ENCODE assay signal across 21 mouse cellular contexts in genomic region chr15:82825866-82826265, GRCm38 (mm10). TPM values are rescaled to one million over a fixed set of nuclear protein-coding genes. Genes with fewer than 3 reads are reported as not detected.
"Had no signal": no experiment of that assay in that cellular context is flagged by ENCODE, and none has a peak within 500 bp of the region (broad histone marks: within the 10 kb centered on the region; RNA-seq: fewer than 3 reads in every experiment).

No protein-coding gene starts in this region.

- H3K27ac ChIP-seq: liver, embryonic 14.5 days; midbrain, embryonic 13.5 days; midbrain, embryonic 15.5 days; neural tube, embryonic 13.5 days; neural tube, embryonic 15.5 days; stomach, embryonic 15.5 days had no signal

- H3K9ac ChIP-seq: liver, embryonic 14.5 days; lung, embryonic 14.5 days; midbrain, embryonic 13.5 days; midbrain, embryonic 15.5 days; neural tube, embryonic 13.5 days; neural tube, embryonic 15.5 days; stomach, embryonic 15.5 days had no signal

- H3K27me3 ChIP-seq: megakaryocyte, embryonic 14.5 days; midbrain, embryonic 13.5 days; midbrain, embryonic 15.5 days; neural tube, embryonic 13.5 days; neural tube, embryonic 15.5 days; stomach, embryonic 15.5 days had no signal

- DNase-seq: lung, adult 18-20 months; lung, embryonic 14.5 days; lung, postnatal 10 days; lung, postnatal 4 days; retina, postnatal 1 day; right cerebral cortex, adult 18-20 months; right cerebral cortex, postnatal 25 days; right cerebral cortex, postnatal 4 days; thymus, adult 18-20 months; thymus, postnatal 14 days; thymus, postnatal 36 days had no signal

- H3K9me3 ChIP-seq: megakaryocyte, embryonic 14.5 days; midbrain, embryonic 13.5 days; midbrain, embryonic 15.5 days; neural tube, embryonic 13.5 days; neural tube, embryonic 15.5 days; stomach, embryonic 15.5 days had no signal

- H3K36me3 ChIP-seq: midbrain, embryonic 13.5 days; midbrain, embryonic 15.5 days; neural tube, embryonic 13.5 days; neural tube, embryonic 15.5 days had no signal

- ATAC-seq: midbrain, embryonic 13.5 days; midbrain, embryonic 15.5 days had no signal

- H3K4me1 ChIP-seq: midbrain, embryonic 15.5 days; stomach, embryonic 15.5 days had no signal

- H3K4me2 ChIP-seq: lung, embryonic 14.5 days; midbrain, embryonic 11.5 days; midbrain, embryonic 13.5 days; midbrain, embryonic 15.5 days; neural tube, embryonic 13.5 days; neural tube, embryonic 15.5 days; stomach, embryonic 15.5 days had no signal

- H3K4me3 ChIP-seq: megakaryocyte, embryonic 14.5 days; midbrain, embryonic 13.5 days; midbrain, embryonic 15.5 days; neural tube, embryonic 13.5 days; neural tube, embryonic 15.5 days; stomach, embryonic 15.5 days had no signal

RNA-seq across cellular contexts. Expression of gene Cyp2d26, which starts 31.8 kb away (rescaled TPM):
- polyA plus RNA-seq: lung, embryonic 14.5 days; midbrain, embryonic 11.5 days; midbrain, embryonic 13.5 days; midbrain, embryonic 15.5 days; midbrain, postnatal 0 days; neural tube, embryonic 11.5 days; neural tube, embryonic 15.5 days had no signal
